Mouse (Mus musculus): ENCODE data around the gene Cycs. TPM values are rescaled to one million over a fixed set of nuclear protein-coding genes. Genes with fewer than 3 reads are reported as not detected.
A peak's percentile ranks its signal among the peaks of the same experiment; 100 is the strongest.
"Not testable (repeated sequence)": the region's sequence is repeated elsewhere in the genome, so short reads cannot be mapped to it uniquely, and the experiment has no call there.

Cycs gene
- polyA plus RNA-seq, 1 experiment from 2014 or later = 71.9 TPM

DNA sequence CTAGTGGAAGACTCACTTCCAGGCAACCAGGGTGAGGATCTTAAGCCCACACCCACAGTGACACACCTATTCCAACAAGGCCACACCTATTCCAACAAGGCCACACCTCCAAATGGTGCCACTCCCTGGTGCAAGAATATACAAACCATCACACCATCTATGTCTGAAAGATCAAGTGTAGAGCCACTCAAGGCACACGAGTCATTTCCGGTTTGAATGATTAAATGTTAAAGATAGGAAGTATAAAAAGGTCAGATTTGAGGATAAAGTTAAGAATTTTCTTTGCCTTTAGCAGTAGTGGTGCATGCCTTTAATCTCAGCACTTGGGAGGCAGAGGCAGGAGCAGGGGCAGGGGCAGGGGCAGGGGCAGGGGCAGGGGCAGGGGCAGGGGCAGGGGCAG is 12.1 kb downstream of the Cycs start:
- not testable (repeated sequence) for H3K36me3 ChIP-seq (ENCODE audit: control insufficient read depth, insufficient read depth, low read length); H3K27ac ChIP-seq (ENCODE audit: low read length); ATAC-seq (ENCODE audit: insufficient read depth, low FRiP score); H3K4me2 ChIP-seq (ENCODE audit: low read depth, low read length); H3K9me3 ChIP-seq (replicated peaks; ENCODE audit: control insufficient read depth, low read length); H3K4me3 ChIP-seq (replicated peaks; ENCODE audit: low read length); H3K4me1 ChIP-seq (ENCODE audit: control insufficient read depth, insufficient read depth, low read length); H3K9ac ChIP-seq (ENCODE audit: low read length); H3K27me3 ChIP-seq (ENCODE audit: control insufficient read depth, insufficient read depth, low read length)
- 64% methylated on average over 2 of the region's 2 CpGs for WGBS

DNA sequence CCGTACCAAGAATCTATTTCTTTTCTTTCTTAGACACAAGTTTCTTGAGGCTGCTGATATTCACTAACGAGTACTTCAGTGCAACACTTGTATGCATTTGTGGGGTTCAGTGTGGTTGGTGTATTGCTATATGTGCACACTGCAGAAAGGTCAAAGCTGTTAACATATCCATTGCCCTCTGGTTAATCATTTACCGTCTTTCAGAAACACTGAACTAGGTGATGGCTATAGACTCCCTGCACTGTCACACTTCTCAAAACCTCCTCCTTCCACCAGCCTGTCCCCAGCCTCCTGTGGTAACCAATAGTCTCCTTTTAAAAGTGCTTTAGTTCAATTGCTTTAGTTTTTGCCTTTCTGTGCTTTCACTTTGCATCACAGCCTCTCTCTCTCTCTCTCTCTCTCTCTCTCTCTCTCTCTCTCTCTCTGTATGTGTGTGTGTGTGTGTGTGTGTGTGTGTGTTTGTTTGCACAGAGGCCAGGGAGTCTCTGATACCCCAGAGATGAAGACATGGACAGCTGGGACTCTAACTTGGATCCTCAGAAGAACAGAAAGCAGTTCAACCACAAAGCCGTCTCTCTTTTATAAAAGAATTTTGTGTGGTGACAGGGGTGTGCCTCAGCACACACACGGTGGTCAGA is 13.3 kb downstream of the Cycs start:
- Histone ChIP-seq H3K9ac (ENCODE audit: low read length) (no peak overlapping the region), H3K27me3 (ENCODE audit: control insufficient read depth, insufficient read depth, low read length) (no peaks in the 10 kb centered on the region), H3K4me3 (replicated peaks; ENCODE audit: low read length) (no peak overlapping the region), H3K27ac (ENCODE audit: low read length) (no peak overlapping the region), H3K9me3 (replicated peaks; ENCODE audit: control insufficient read depth, low read length) (no peaks in the 10 kb centered on the region), H3K36me3 (ENCODE audit: control insufficient read depth, insufficient read depth, low read length) (no peaks in the 10 kb centered on the region), H3K4me1 (ENCODE audit: control insufficient read depth, insufficient read depth, low read length) (no peaks in the 10 kb centered on the region), H3K4me2 (ENCODE audit: low read depth, low read length) (no peak overlapping the region)
- WGBS = 56% methylated on average over 5 of the region's 5 CpGs
- peak; percentile 80; the same call in 1 of the 2 replicates for ATAC-seq (ENCODE audit: insufficient read depth, low FRiP score)

DNA sequence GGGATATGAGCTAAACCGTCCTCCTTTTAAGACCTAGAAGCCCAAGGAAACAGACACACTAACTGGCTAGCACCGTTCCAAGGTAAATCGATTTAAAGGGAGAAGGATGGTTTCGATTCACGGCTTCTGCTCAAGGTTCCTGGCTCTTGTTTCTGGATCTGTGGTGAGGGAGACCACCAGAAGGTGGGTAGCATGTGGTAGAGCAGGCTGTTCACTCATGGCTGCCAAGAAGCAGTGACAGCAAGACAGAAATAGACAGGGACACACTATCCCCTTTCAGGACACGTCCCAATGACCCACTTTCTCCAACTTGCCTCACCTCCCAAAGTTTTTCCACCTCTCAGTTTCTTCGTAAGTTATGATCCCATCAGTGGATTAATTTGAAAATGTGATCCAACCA is 16.5 kb downstream of the Cycs start:
- Histone ChIP-seq H3K27ac (ENCODE audit: low read length) (no peak overlapping the region), H3K4me3 (replicated peaks; ENCODE audit: low read length) (no peak overlapping the region), H3K9me3 (replicated peaks; ENCODE audit: control insufficient read depth, low read length) (no peaks in the 10 kb centered on the region), H3K9ac (ENCODE audit: low read length) (no peak overlapping the region), H3K27me3 (ENCODE audit: control insufficient read depth, insufficient read depth, low read length) (no peaks in the 10 kb centered on the region), H3K4me1 (ENCODE audit: control insufficient read depth, insufficient read depth, low read length) (peaks cover 3% of the 10 kb centered on the region; the same call in 1 of the 2 replicates), H3K4me2 (ENCODE audit: low read depth, low read length) (no peak overlapping the region), H3K36me3 (ENCODE audit: control insufficient read depth, insufficient read depth, low read length) (no peaks in the 10 kb centered on the region)
- 78% methylated on average over 7 of the region's 7 CpGs for WGBS
- ATAC-seq (ENCODE audit: insufficient read depth, low FRiP score) = no peak

DNA sequence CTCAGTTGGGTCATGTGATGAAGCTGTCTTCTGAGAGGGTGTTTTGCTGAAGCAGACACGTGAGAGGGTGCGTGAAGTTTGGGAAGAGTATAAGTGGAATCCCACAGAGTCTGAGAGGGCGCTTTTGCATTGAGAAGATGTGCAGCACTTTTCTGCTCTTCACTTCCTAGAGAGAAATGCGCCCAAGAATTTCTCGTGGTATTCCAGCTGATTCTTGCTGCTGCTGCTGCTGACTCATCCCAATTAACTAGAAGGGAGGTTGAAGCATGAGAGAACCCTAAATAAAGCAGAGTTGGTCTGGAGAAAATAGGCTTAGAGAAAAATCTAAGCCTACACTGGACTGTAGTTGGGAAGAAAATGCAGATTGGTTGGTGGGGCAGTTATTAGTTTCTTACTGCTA is 17.3 kb downstream of the Cycs start:
- Histone ChIP-seq H3K27me3 (ENCODE audit: control insufficient read depth, insufficient read depth, low read length) (no peaks in the 10 kb centered on the region), H3K27ac (ENCODE audit: low read length) (no peak overlapping the region), H3K4me3 (replicated peaks; ENCODE audit: low read length) (no peak overlapping the region), H3K4me1 (ENCODE audit: control insufficient read depth, insufficient read depth, low read length) (peaks cover 3% of the 10 kb centered on the region; the same call in 1 of the 2 replicates), H3K4me2 (ENCODE audit: low read depth, low read length) (no peak overlapping the region), H3K9me3 (replicated peaks; ENCODE audit: control insufficient read depth, low read length) (no peaks in the 10 kb centered on the region), H3K9ac (ENCODE audit: low read length) (no peak overlapping the region), H3K36me3 (ENCODE audit: control insufficient read depth, insufficient read depth, low read length) (no peaks in the 10 kb centered on the region)
- ATAC-seq (ENCODE audit: insufficient read depth, low FRiP score) = no peak
- WGBS = 77% methylated on average over 5 of the region's 5 CpGs

DNA sequence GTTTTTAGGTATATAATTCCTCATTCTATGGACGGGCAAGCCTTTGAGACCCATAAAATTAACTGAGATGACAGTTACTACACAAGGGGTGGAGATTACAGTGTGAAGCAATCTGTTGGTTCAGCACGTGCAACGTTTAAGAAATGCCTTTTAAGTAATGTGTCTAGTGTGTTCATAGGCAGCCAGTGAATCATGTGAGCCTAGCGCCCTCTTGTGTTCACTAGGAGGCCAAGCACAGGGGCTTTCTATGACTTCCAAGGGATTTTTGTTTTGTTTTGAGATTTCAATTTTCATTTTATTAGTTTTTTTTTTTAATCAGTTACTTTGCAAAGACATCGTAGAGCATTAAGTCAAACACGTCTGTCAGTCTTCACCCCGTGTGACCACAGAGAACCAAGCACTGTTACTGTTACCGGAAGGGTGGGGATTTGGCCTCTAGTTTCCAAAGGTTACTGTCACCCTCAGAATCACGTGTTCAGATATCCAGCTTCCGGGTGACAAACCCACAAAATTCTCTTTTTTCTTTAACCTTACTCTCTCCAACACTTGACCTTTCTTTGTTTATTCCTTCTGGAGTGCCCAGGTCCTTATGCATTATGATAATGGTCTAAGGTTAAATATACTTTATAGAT is 20.8 kb downstream of the Cycs start:
- H3K9ac ChIP-seq (ENCODE audit: low read length) = no peak overlapping the region
- H3K9me3 ChIP-seq (replicated peaks; ENCODE audit: control insufficient read depth, low read length) = no peaks in the 10 kb centered on the region
- WGBS = 19% methylated on average over 10 of the region's 10 CpGs
- no peak overlapping the region for H3K27ac ChIP-seq (ENCODE audit: low read length)
- H3K36me3 ChIP-seq (ENCODE audit: control insufficient read depth, insufficient read depth, low read length) = no peaks in the 10 kb centered on the region
- peak; percentile 56; the same call in 1 of the 2 replicates for ATAC-seq (ENCODE audit: insufficient read depth, low FRiP score)
- peaks cover 3% of the 10 kb centered on the region; the same call in 1 of the 2 replicates for H3K4me1 ChIP-seq (ENCODE audit: control insufficient read depth, insufficient read depth, low read length)
- peak overlapping the region; percentile 20; the same call in 1 of the 2 replicates for H3K4me2 ChIP-seq (ENCODE audit: low read depth, low read length)
- H3K27me3 ChIP-seq (ENCODE audit: control insufficient read depth, insufficient read depth, low read length) = no peaks in the 10 kb centered on the region
- no peak overlapping the region for H3K4me3 ChIP-seq (replicated peaks; ENCODE audit: low read length)

DNA sequence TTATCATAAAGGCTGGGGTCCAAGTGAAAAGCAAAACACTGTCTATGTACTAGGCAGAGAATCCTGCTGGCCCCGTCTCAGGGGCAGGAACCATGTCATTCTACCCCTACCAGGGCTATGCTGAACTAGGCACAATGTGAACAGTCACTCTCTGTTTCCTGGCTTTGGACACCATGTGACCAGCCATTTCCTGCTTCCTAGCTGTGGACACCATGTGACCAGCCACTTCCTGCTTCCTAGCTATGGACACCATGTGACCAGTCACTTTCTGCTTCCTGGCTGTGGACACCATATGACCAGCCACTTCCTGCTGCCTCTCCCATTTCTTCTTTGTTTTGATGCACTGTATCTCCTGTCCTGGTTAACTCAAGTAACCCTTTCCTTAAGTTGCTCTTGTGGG is 23.8 kb downstream of the Cycs start:
- ATAC-seq (ENCODE audit: insufficient read depth, low FRiP score) = no peak
- Histone ChIP-seq H3K4me2 (ENCODE audit: low read depth, low read length) (no peak overlapping the region), H3K27ac (ENCODE audit: low read length) (no peak overlapping the region), H3K9ac (ENCODE audit: low read length) (no peak overlapping the region), H3K36me3 (ENCODE audit: control insufficient read depth, insufficient read depth, low read length) (no peaks in the 10 kb centered on the region), H3K4me1 (ENCODE audit: control insufficient read depth, insufficient read depth, low read length) (peaks cover 3% of the 10 kb centered on the region; the same call in 1 of the 2 replicates), H3K27me3 (ENCODE audit: control insufficient read depth, insufficient read depth, low read length) (no peaks in the 10 kb centered on the region), H3K9me3 (replicated peaks; ENCODE audit: control insufficient read depth, low read length) (no peaks in the 10 kb centered on the region), H3K4me3 (replicated peaks; ENCODE audit: low read length) (no peak overlapping the region)
- WGBS = 92% methylated on average over 1 of the region's 1 CpGs

DNA sequence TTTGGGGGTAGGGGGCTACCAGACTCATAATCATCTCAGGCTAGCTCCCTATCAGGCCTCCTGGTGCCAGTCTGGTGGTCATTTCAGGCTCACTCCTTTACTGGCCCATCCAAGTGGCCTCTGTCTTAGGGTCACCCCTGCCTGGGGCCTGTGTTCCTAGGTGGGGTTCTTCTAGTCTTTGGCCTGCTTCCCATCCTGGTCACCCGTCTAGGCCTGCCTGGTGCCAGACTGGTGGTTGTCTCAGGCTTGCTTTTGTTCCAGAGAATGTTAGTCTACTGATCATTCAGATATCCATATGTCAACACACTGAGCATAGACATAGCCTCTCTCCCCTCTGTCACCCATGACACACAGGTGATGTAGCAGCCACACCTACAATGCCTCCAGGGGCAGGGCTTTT is 26.7 kb downstream of the Cycs start:
- Histone ChIP-seq H3K4me3 (replicated peaks; ENCODE audit: low read length) (no peak overlapping the region), H3K9me3 (replicated peaks; ENCODE audit: control insufficient read depth, low read length) (no peaks in the 10 kb centered on the region), H3K9ac (ENCODE audit: low read length) (no peak overlapping the region), H3K27me3 (ENCODE audit: control insufficient read depth, insufficient read depth, low read length) (no peaks in the 10 kb centered on the region), H3K27ac (ENCODE audit: low read length) (no peak overlapping the region), H3K4me1 (ENCODE audit: control insufficient read depth, insufficient read depth, low read length) (peaks cover 2% of the 10 kb centered on the region; the same call in 1 of the 2 replicates), H3K4me2 (ENCODE audit: low read depth, low read length) (no peak overlapping the region), H3K36me3 (ENCODE audit: control insufficient read depth, insufficient read depth, low read length) (no peaks in the 10 kb centered on the region)
- ATAC-seq (ENCODE audit: insufficient read depth, low FRiP score) = no peak
- 46% methylated on average over 1 of the region's 1 CpGs for WGBS

DNA sequence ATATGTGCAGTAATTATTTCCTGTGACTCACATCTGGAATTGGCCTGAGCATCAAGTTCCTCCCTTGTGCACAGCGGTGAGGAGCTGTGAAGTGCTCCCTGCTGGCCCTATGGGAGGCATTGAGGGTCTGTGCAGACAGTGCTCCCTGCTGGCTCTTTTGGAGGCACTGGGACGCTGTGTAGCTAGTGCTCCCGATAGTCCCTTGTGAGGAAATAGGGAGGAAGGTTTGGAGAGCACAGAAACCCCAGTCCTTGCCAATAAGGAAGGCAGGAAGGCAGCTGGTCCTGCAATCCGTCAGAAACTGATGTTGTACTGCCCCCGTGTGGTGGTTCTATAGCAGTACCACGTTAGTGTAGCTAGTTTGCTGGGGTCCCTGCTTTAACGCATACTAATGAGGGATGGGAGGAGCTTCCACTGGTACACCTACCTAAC is 29.9 kb downstream of the Cycs start:
- no peaks in the 10 kb centered on the region for H3K36me3 ChIP-seq (ENCODE audit: control insufficient read depth, insufficient read depth, low read length)
- no peak overlapping the region for H3K4me3 ChIP-seq (replicated peaks; ENCODE audit: low read length)
- no peak overlapping the region for H3K27ac ChIP-seq (ENCODE audit: low read length)
- peak; percentile 81 for ATAC-seq (ENCODE audit: insufficient read depth, low FRiP score)
- 9% methylated on average over 7 of the region's 7 CpGs for WGBS
- H3K9ac ChIP-seq (ENCODE audit: low read length) = no peak overlapping the region
- H3K4me2 ChIP-seq (ENCODE audit: low read depth, low read length) = no peak overlapping the region
- H3K9me3 ChIP-seq (replicated peaks; ENCODE audit: control insufficient read depth, low read length) = no peaks in the 10 kb centered on the region
- H3K4me1 ChIP-seq (ENCODE audit: control insufficient read depth, insufficient read depth, low read length) = peaks cover 2% of the 10 kb centered on the region; the same call in 1 of the 2 replicates
- H3K27me3 ChIP-seq (ENCODE audit: control insufficient read depth, insufficient read depth, low read length) = no peaks in the 10 kb centered on the region

DNA sequence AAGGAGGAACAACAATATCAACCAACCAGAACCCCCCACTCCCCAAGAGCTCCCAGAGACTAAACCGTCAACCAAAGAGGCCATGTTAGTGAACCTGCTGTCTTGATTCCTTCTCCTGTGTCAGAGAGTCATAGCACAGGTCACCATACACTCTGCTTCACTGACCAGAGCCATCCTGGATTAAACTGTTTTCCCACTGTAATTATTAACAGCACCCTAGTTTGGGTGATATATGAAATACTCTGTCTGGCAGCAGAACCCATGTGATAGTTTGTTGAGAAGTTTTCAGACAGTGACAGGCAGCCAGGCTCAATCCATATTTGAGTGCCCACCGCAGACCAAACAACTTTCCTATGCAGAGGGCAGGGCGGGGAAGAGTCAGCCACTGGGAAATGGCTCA is 31.0 kb downstream of the Cycs start:
- Histone ChIP-seq H3K36me3 (ENCODE audit: control insufficient read depth, insufficient read depth, low read length) (no peaks in the 10 kb centered on the region), H3K4me2 (ENCODE audit: low read depth, low read length) (no peak overlapping the region), H3K27me3 (ENCODE audit: control insufficient read depth, insufficient read depth, low read length) (no peaks in the 10 kb centered on the region), H3K27ac (ENCODE audit: low read length) (no peak overlapping the region), H3K4me1 (ENCODE audit: control insufficient read depth, insufficient read depth, low read length) (peaks cover 2% of the 10 kb centered on the region; the same call in 1 of the 2 replicates), H3K9me3 (replicated peaks; ENCODE audit: control insufficient read depth, low read length) (no peaks in the 10 kb centered on the region), H3K9ac (ENCODE audit: low read length) (no peak overlapping the region), H3K4me3 (replicated peaks; ENCODE audit: low read length) (no peak overlapping the region)
- ATAC-seq (ENCODE audit: insufficient read depth, low FRiP score) = no peak
- WGBS = 87% methylated on average over 3 of the region's 3 CpGs
